Mouse (Mus musculus): ENCODE results near the gene Srp72. TPM values are rescaled to one million over a fixed set of nuclear protein-coding genes. Genes with fewer than 3 reads are reported as not detected.

Gene Srp72
- total and polyA plus RNA-seq, 3 experiments: 77.4 to 148 (median 85.2) TPM

DNA sequence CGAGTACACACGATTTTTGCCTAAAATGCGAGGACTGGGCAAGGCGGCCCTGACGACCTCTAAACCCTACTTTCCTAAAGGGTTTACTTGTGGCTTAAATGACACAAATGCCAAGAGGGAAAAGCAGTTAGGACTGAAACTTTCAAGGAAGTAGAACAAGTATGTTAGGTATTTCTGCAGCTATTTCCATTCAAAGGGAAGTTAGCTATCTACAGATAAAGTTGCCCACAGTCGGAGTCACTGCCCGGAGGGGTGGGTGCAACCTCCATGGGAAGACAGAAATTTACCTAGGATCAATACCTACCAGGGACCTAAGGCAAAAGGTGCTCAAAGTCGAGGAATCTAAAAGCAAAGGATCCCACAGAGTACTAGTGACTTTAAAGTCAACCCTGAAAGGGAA, 34.8 kb upstream of the Srp72 start:
- Histone ChIP-seq H3K27ac (ENCODE audit: insufficient read depth, low read depth) (no peak overlapping the region), H3K4me2 (ENCODE audit: insufficient read depth, low read depth, poor library complexity, severe bottlenecking) (no peak overlapping the region)
- in situ Hi-C loops (cut with MboI; ENCODE audit: low pct_ligation_motif_present, low pct_unique_long_range_greater_than_20kb, low sequenced_read_pairs): no loop called here

DNA sequence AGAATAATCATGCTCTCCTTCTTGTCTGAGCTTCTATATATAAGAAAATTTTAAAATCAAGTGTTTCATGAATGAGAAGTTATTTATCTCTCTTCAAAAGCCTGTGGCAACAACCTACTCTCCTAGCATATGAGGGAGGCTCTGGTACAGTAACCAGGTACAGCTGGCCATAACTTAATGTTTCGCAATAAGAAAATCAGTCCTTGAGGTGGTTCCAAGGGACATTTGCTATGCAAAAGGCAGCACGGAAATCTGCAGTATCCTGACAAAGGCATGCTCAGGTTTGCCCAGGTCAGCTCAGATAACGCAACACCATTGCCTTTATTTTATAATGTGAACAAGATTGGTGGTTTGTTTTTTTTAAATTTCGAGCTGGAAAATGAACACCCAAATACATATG, 32.5 kb upstream of the Srp72 start:
- TF ChIP-seq ETS1 (conservative IDR thresholded peaks at IDR 0.05; ENCODE audit: low read depth, low read length) (no peak), HCFC1 (IDR thresholded peaks at IDR 0.05; ENCODE audit: low read depth, low read length) (no peak), ZNF384 (IDR thresholded peaks at IDR 0.05; ENCODE audit: low read depth, low read length) (no peak), CHD2 (IDR thresholded peaks at IDR 0.05; ENCODE audit: low read length) (no peak), BHLHE40 (IDR thresholded peaks at IDR 0.05; ENCODE audit: low read depth, low read length) (no peak)
- DNase-seq (ENCODE audit: extremely low read depth): no peak
- H3K9me3 ChIP-seq (replicated peaks; ENCODE audit: low read length): no peaks in the 10 kb centered on the region
- no peaks in the 10 kb centered on the region for H3K27me3 ChIP-seq (replicated peaks)
- no peak overlapping the region for H3K4me2 ChIP-seq (ENCODE audit: insufficient read depth, low read depth, poor library complexity, severe bottlenecking)
- H3K36me3 ChIP-seq (replicated peaks in 1 of 2; ENCODE audit: control insufficient read depth in 1 of 2, insufficient read depth in 1 of 2, low read length in 1 of 2): peaks cover 9 to 49% of the 10 kb centered on the region in 2 experiments
- H3K9ac ChIP-seq (ENCODE audit: insufficient read depth, low read depth): no peak overlapping the region
- dilution Hi-C loops (cut with MboI; ENCODE audit: extremely low pct_ligation_motif_present, extremely low pct_unique_long_range_greater_than_20kb, low sequenced_read_pairs) (no loop called here), in situ Hi-C loops (cut with MboI; ENCODE audit: low pct_ligation_motif_present, low pct_unique_long_range_greater_than_20kb, low sequenced_read_pairs) (no loop called here)
- H3K79me2 ChIP-seq (replicated peaks; ENCODE audit: control insufficient read depth, extremely low read depth, insufficient read depth, poor library complexity, severe bottlenecking): peaks cover 63% of the 10 kb centered on the region
- H3K4me3 ChIP-seq (replicated peaks in 1 of 3; ENCODE audit: low read depth in 2 of 3, low read length in 2 of 3, poor library complexity in 1 of 3): no peak overlapping the region
- H3K4me1 ChIP-seq (ENCODE audit: control insufficient read depth in 1 of 2, insufficient read depth in 2 of 2): peaks cover 8 to 55% of the 10 kb centered on the region in 2 experiments; a peak in 3 of 4 replicates
- no peak overlapping the region for H3K27ac ChIP-seq (ENCODE audit: insufficient read depth, low read depth)

More for the DNA sequence above, 34.8 kb upstream of the Srp72 start:
- dilution Hi-C loops (cut with MboI; ENCODE audit: extremely low pct_ligation_motif_present, extremely low pct_unique_long_range_greater_than_20kb, low sequenced_read_pairs): no loop called here
- Histone ChIP-seq H3K36me3 (replicated peaks in 1 of 2; ENCODE audit: control insufficient read depth in 1 of 2, insufficient read depth in 1 of 2, low read length in 1 of 2) (peaks cover 9 to 35% of the 10 kb centered on the region in 2 experiments), H3K27me3 (replicated peaks) (no peaks in the 10 kb centered on the region), H3K79me2 (replicated peaks; ENCODE audit: control insufficient read depth, extremely low read depth, insufficient read depth, poor library complexity, severe bottlenecking) (peaks cover 42% of the 10 kb centered on the region), H3K9ac (ENCODE audit: insufficient read depth, low read depth) (no peak overlapping the region), H3K4me3 (replicated peaks in 1 of 3; ENCODE audit: low read depth in 2 of 3, low read length in 2 of 3, poor library complexity in 1 of 3) (no peak overlapping the region), H3K9me3 (replicated peaks; ENCODE audit: low read length) (no peaks in the 10 kb centered on the region), H3K4me1 (ENCODE audit: control insufficient read depth in 1 of 2, insufficient read depth in 2 of 2) (peaks cover 0 to 33% of the 10 kb centered on the region in 2 experiments; a peak in 2 of 4 replicates)
- no peak for TF ChIP-seq MEF2A (IDR thresholded peaks at IDR 0.05; ENCODE audit: borderline replicate concordance, low read depth, low read length)
- no peak for TF ChIP-seq JUND (conservative IDR thresholded peaks at IDR 0.05; ENCODE audit: low read depth, low read length)
- TF ChIP-seq ZKSCAN1 (IDR thresholded peaks at IDR 0.05; ENCODE audit: borderline replicate concordance, low read depth, low read length): no peak
- TF ChIP-seq MAX (IDR thresholded peaks at IDR 0.05; ENCODE audit: low read length): no peak
- no peak for TF ChIP-seq JUN (IDR thresholded peaks at IDR 0.05; ENCODE audit: insufficient read depth, low read depth, low read length)
- TF ChIP-seq RCOR1 (conservative IDR thresholded peaks at IDR 0.05; ENCODE audit: low read depth, low read length): no peak
- TF ChIP-seq EP300 (IDR thresholded peaks at IDR 0.05; ENCODE audit: low read length): no peak
- TF ChIP-seq SMC3 (IDR thresholded peaks at IDR 0.05; ENCODE audit: low read depth, low read length): no peak
- no peak for TF ChIP-seq MAZ (IDR thresholded peaks at IDR 0.05; ENCODE audit: low read depth, low read length)
- no peak for TF ChIP-seq HCFC1 (IDR thresholded peaks at IDR 0.05; ENCODE audit: low read depth, low read length)
- TF ChIP-seq MXI1 (IDR thresholded peaks at IDR 0.05; ENCODE audit: low read depth, low read length): no peak
- no peak for DNase-seq (ENCODE audit: extremely low read depth)
